Mouse (Mus musculus) liver, embryonic 13.5 days (tissue): ENCODE results near the gene Psmc5. TPM values are rescaled to one million over a fixed set of nuclear protein-coding genes. Genes with fewer than 3 reads are reported as not detected.

ENCODE experiments used
- ATAC-seq: fragments of 200-750 bp; cut with Nextera tagmentation; 2 replicates; pipeline ENCODE4 v1.8.0; 2017; ENCODE audit warnings: low read depth, mild to moderate bottlenecking, moderate number of reproducible peaks, moderate library complexity
- DNase-seq: peaks from one replicate; pipeline ENCODE4 v3.0.0; 2022
- H3K27ac ChIP-seq: fragments of 300-500 bp; sonication (generic); 2 replicates; pipeline ENCODE4 v1.5.1; 2015; ENCODE audit warnings: moderate library complexity, mild to moderate bottlenecking, inconsistent platforms
- H3K27me3 ChIP-seq: fragments of 300-500 bp; sonication (generic); 2 replicates; pipeline ENCODE4 v1.6.1; 2015; ENCODE audit warnings: mild to moderate bottlenecking, inconsistent platforms
- H3K36me3 ChIP-seq: fragments of 300-500 bp; sonication (generic); 2 replicates; pipeline ENCODE4 v1.6.1; 2015; ENCODE audit warnings: mild to moderate bottlenecking, inconsistent platforms
- H3K4me1 ChIP-seq: fragments of 300-500 bp; sonication (generic); replicated peaks from 2 replicates; pipeline ENCODE4 v1.6.1; 2015; ENCODE audit warnings: inconsistent platforms
- H3K4me2 ChIP-seq: fragments of 300-500 bp; sonication (generic); 2 replicates; pipeline ENCODE4 v1.6.1; 2015; ENCODE audit warnings: inconsistent platforms, mild to moderate bottlenecking, moderate library complexity
- H3K4me3 ChIP-seq: fragments of 300-500 bp; sonication (generic); replicated peaks from 2 replicates; pipeline ENCODE4 v1.5.1; 2015; ENCODE audit warnings: mild to moderate bottlenecking, inconsistent platforms
- H3K9ac ChIP-seq: fragments of 300-500 bp; sonication (generic); 2 replicates; pipeline ENCODE4 v1.6.1; 2015; ENCODE audit warnings: mild to moderate bottlenecking, inconsistent platforms
- H3K9me3 ChIP-seq: fragments of 300-500 bp; sonication (generic); replicated peaks from 2 replicates; pipeline ENCODE4 v1.6.1; 2016; ENCODE audit warnings: inconsistent platforms
- WGBS: fragments of 180-500 bp; shearing (Covaris S2); methylation state at CpG from one replicate; pipeline ENCODE4 v1.1.7; 2015; ENCODE audit not compliant: insufficient replicate concordance; 5-methylcytosine and 5-hydroxymethylcytosine counted together
- polyA plus RNA-seq: library from polyadenylated mRNA; unstranded; fragments of >200 nt; fragmentation: Nextera tagmentation; extraction: Ambion mirVana; gene quantifications from 2 replicates; pipeline ENCODE4 v1.2.1, GENCODE M21; 2015

Psmc5 gene
- polyA plus RNA-seq, 1 experiment from 2014 or later: 204 TPM

GRCm38 (mm10) chr11:106254767-106255166 is 1.2 kb upstream of the Psmc5 start:
- Histone ChIP-seq H3K9ac (peak overlapping the region; percentile 78), H3K4me2 (peak overlapping the region; percentile 95), H3K4me1 (peaks cover 39% of the 10 kb centered on the region), H3K4me3 (peak overlapping the region; percentile 79), H3K27me3 (no peaks in the 10 kb centered on the region), H3K9me3 (no peaks in the 10 kb centered on the region), H3K36me3 (peaks cover 69% of the 10 kb centered on the region), H3K27ac (peak overlapping the region; percentile 55; the same call in 1 of the 2 replicates)
- DNase-seq (no peak), ATAC-seq (no peak)
- 8% methylated on average over 2 of the region's 2 CpGs for whole genome bisulfite sequencing

GRCm38 (mm10) chr11:106255174-106255573 is 780 bp upstream of the Psmc5 start:
- H3K36me3 ChIP-seq: peaks cover 67% of the 10 kb centered on the region
- ATAC-seq (0 out of 2 replicates have a peak, but pooled peaks have one; percentile 0), DNase-seq (no peak)

GRCm38 (mm10) chr11:106256775-106257174 is 821 bp downstream of the Psmc5 start:
- ATAC-seq (no peak), DNase-seq (no peak)
- H3K4me2 ChIP-seq: peak overlapping the region; percentile 95
- H3K9ac ChIP-seq: peak overlapping the region; percentile 78
- peak overlapping the region; percentile 79 for H3K4me3 ChIP-seq
- H3K4me1 ChIP-seq: peaks cover 39% of the 10 kb centered on the region
- peaks cover 66% of the 10 kb centered on the region for H3K36me3 ChIP-seq
- H3K27me3 ChIP-seq: no peaks in the 10 kb centered on the region
- WGBS: 48% methylated on average over 5 of the region's 5 CpGs
- no peaks in the 10 kb centered on the region for H3K9me3 ChIP-seq
- peak overlapping the region; percentile 78 for H3K27ac ChIP-seq

More at GRCm38 (mm10) chr11:106255174-106255573, 780 bp upstream of the Psmc5 start:
- peaks cover 39% of the 10 kb centered on the region for H3K4me1 ChIP-seq
- H3K4me3 ChIP-seq: peak overlapping the region; percentile 79
- no peaks in the 10 kb centered on the region for H3K9me3 ChIP-seq
- H3K27me3 ChIP-seq: no peaks in the 10 kb centered on the region
- peak overlapping the region; percentile 95 for H3K4me2 ChIP-seq
- H3K27ac ChIP-seq: peak overlapping the region; percentile 55
- H3K9ac ChIP-seq: peak overlapping the region; percentile 78
- WGBS: 1% methylated on average over 22 of the region's 22 CpGs

- Histone ChIP-seq H3K4me2 (no peak overlapping the region), H3K36me3 (peaks cover 81% of the 10 kb centered on the region), H3K9me3 (no peaks in the 10 kb centered on the region), H3K27me3 (no peaks in the 10 kb centered on the region), H3K9ac (no peak overlapping the region), H3K4me1 (peaks cover 20% of the 10 kb centered on the region), H3K4me3 (no peak overlapping the region), H3K27ac (no peak overlapping the region)
- 83% methylated on average over 14 of the region's 14 CpGs for WGBS
- no peak for DNase-seq
- ATAC-seq: no peak
Measured at GRCm38 (mm10) chr11:106260826-106261450, 5.0 kb downstream of the Psmc5 start.

- no peak for DNase-seq
- no peak overlapping the region for H3K27ac ChIP-seq
- no peaks in the 10 kb centered on the region for H3K27me3 ChIP-seq
- no peak overlapping the region for H3K4me2 ChIP-seq
- 82% methylated on average over 9 of the region's 9 CpGs for WGBS
- peaks cover 19% of the 10 kb centered on the region for H3K4me1 ChIP-seq
- no peaks in the 10 kb centered on the region for H3K9me3 ChIP-seq
- peaks cover 85% of the 10 kb centered on the region for H3K36me3 ChIP-seq
- no peak overlapping the region for H3K4me3 ChIP-seq
- no peak overlapping the region for H3K9ac ChIP-seq
- no peak for ATAC-seq
Measured at GRCm38 (mm10) chr11:106263963-106264362, 8.0 kb downstream of the Psmc5 start.

GRCm38 (mm10) chr11:106264988-106265387 is 9.0 kb downstream of the Psmc5 start:
- Histone ChIP-seq H3K36me3 (peaks cover 79% of the 10 kb centered on the region), H3K4me1 (peaks cover 26% of the 10 kb centered on the region), H3K9ac (no peak overlapping the region), H3K27me3 (no peaks in the 10 kb centered on the region), H3K4me3 (no peak overlapping the region), H3K9me3 (no peaks in the 10 kb centered on the region), H3K4me2 (no peak overlapping the region), H3K27ac (no peak overlapping the region)
- ATAC-seq (no peak), DNase-seq (no peak)
- WGBS: 85% methylated on average over 15 of the region's 15 CpGs

GRCm38 (mm10) chr11:106265570-106265969 is 9.6 kb downstream of the Psmc5 start:
- no peak overlapping the region for H3K4me3 ChIP-seq
- ATAC-seq (no peak), DNase-seq (no peak)
- no peak overlapping the region for H3K4me2 ChIP-seq
- no peak overlapping the region for H3K27ac ChIP-seq
- no peaks in the 10 kb centered on the region for H3K27me3 ChIP-seq
- H3K36me3 ChIP-seq: peaks cover 78% of the 10 kb centered on the region
- no peak overlapping the region for H3K9ac ChIP-seq
- H3K9me3 ChIP-seq: no peaks in the 10 kb centered on the region
- peaks cover 32% of the 10 kb centered on the region for H3K4me1 ChIP-seq
- WGBS: 70% methylated on average over 4 of the region's 4 CpGs

- Histone ChIP-seq H3K4me1 (peaks cover 41% of the 10 kb centered on the region), H3K9me3 (no peaks in the 10 kb centered on the region), H3K4me2 (no peak overlapping the region), H3K36me3 (peaks cover 69% of the 10 kb centered on the region), H3K27ac (no peak overlapping the region), H3K27me3 (no peaks in the 10 kb centered on the region), H3K9ac (no peak overlapping the region), H3K4me3 (no peak overlapping the region)
- no peak for DNase-seq
- 89% methylated on average over 10 of the region's 10 CpGs for WGBS
- ATAC-seq: no peak
Measured at GRCm38 (mm10) chr11:106266431-106266830, 10.5 kb downstream of the Psmc5 start.

- DNase-seq (no peak), ATAC-seq (no peak)
- 77% methylated on average over 15 of the region's 15 CpGs for WGBS
- H3K4me3 ChIP-seq: no peak overlapping the region
- H3K27me3 ChIP-seq: no peaks in the 10 kb centered on the region
- H3K4me2 ChIP-seq: no peak overlapping the region
- H3K4me1 ChIP-seq: peaks cover 46% of the 10 kb centered on the region
- H3K9me3 ChIP-seq: no peaks in the 10 kb centered on the region
- H3K27ac ChIP-seq: no peak overlapping the region
- peaks cover 60% of the 10 kb centered on the region for H3K36me3 ChIP-seq
- H3K9ac ChIP-seq: no peak overlapping the region
Measured at GRCm38 (mm10) chr11:106267311-106267852, 11.4 kb downstream of the Psmc5 start.

GRCm38 (mm10) chr11:106267871-106268270 is 11.9 kb downstream of the Psmc5 start:
- Histone ChIP-seq H3K27ac (0 out of 2 replicates have a peak overlapping the region, but pooled peaks have one; percentile 70), H3K4me3 (no peak overlapping the region), H3K36me3 (peaks cover 55% of the 10 kb centered on the region), H3K4me1 (peaks cover 46% of the 10 kb centered on the region), H3K4me2 (peak overlapping the region; percentile 26; the same call in 1 of the 2 replicates), H3K9me3 (no peaks in the 10 kb centered on the region), H3K9ac (no peak overlapping the region), H3K27me3 (no peaks in the 10 kb centered on the region)
- DNase-seq (no peak), ATAC-seq (no peak)
- 92% methylated on average over 5 of the region's 5 CpGs for WGBS

- H3K4me3 ChIP-seq: no peak overlapping the region
- WGBS: 61% methylated on average over 8 of the region's 8 CpGs
- peak overlapping the region; percentile 46; the same call in 1 of the 2 replicates for H3K9ac ChIP-seq
- peak overlapping the region; percentile 26; the same call in 1 of the 2 replicates for H3K4me2 ChIP-seq
- ATAC-seq: no peak
- no peaks in the 10 kb centered on the region for H3K27me3 ChIP-seq
- H3K36me3 ChIP-seq: peaks cover 49% of the 10 kb centered on the region
- H3K4me1 ChIP-seq: peaks cover 49% of the 10 kb centered on the region
- H3K27ac ChIP-seq: peak overlapping the region; percentile 70; the same call in 1 of the 2 replicates
- no peaks in the 10 kb centered on the region for H3K9me3 ChIP-seq
- DNase-seq: no peak
Measured at GRCm38 (mm10) chr11:106268326-106269059, 12.5 kb downstream of the Psmc5 start.
